Mouse (Mus musculus): ENCODE measurements around the gene Hbq1a.

GRCm38 (mm10) chr11:32307006-32307405 is 7.1 kb downstream of the Hbq1a start:
- TF ChIP-seq GATA1 (IDR thresholded peaks at IDR 0.05; ENCODE audit: low read length) (no peak), TAL1 (IDR thresholded peaks at IDR 0.05; ENCODE audit: low read length) (no peak)

Data from erythroblast, embryonic 14.5 days (primary cell).